Mouse (Mus musculus): Measurements from ENCODE around the gene Tmc2.

Tmc2 gene

GRCm38 (mm10) chr2:130296134-130296745, 101.2 kb downstream of the Tmc2 start:
- DNase-seq (ENCODE audit: low spot score) = no peak

- no peak for DNase-seq (ENCODE audit: low spot score)
Measured at GRCm38 (mm10) chr2:130297580-130297979, 102.6 kb downstream of the Tmc2 start.

- DNase-seq (ENCODE audit: low spot score) = no peak
Measured at GRCm38 (mm10) chr2:130303014-130303413, 108.0 kb downstream of the Tmc2 start.

Data from ovary, postnatal 10 days (tissue).